Mouse (Mus musculus): Measurements from ENCODE around the gene Sorcs1.

Sorcs1 gene

GRCm38 (mm10) chr19:50566306-50566705 is 112.1 kb downstream of the Sorcs1 start:
- in situ Hi-C loops (cut with MboI, MseI), result no loop called here

GRCm38 (mm10) chr19:50558771-50559170 is 119.7 kb downstream of the Sorcs1 start:
- in situ Hi-C loops (cut with MboI, MseI), result no loop called here

GRCm38 (mm10) chr19:50534031-50534430 is 144.4 kb downstream of the Sorcs1 start:
- in situ Hi-C loops (cut with MboI, MseI), result loop anchor here (10.0 kb wide), 1 partner anchor 1061 kb away; no protein-coding TSS in a partner anchor

GRCm38 (mm10) chr19:50527835-50528234 is 150.6 kb downstream of the Sorcs1 start:
- in situ Hi-C loops (cut with MboI, MseI), result no loop called here

- in situ Hi-C loops (cut with MboI, MseI), result no loop called here
Measured at GRCm38 (mm10) chr19:50526094-50526493, 152.4 kb downstream of the Sorcs1 start.

- in situ Hi-C loops (cut with MboI, MseI), result no loop called here
Measured at GRCm38 (mm10) chr19:50521943-50522342, 156.5 kb downstream of the Sorcs1 start.

GRCm38 (mm10) chr19:50515059-50515673 is 163.3 kb downstream of the Sorcs1 start:
- in situ Hi-C loops (cut with MboI, MseI), result no loop called here

GRCm38 (mm10) chr19:50514309-50514830 is 164.1 kb downstream of the Sorcs1 start:
- in situ Hi-C loops (cut with MboI, MseI), result no loop called here

- in situ Hi-C loops (cut with MboI, MseI), result no loop called here
Measured at GRCm38 (mm10) chr19:50502816-50503215, 175.6 kb downstream of the Sorcs1 start.

- in situ Hi-C loops (cut with MboI, MseI), result loop anchor here (10.0 kb wide), 1 partner anchor 466 kb away; no protein-coding TSS in a partner anchor
Measured at GRCm38 (mm10) chr19:50491121-50491520, 187.3 kb downstream of the Sorcs1 start.

- in situ Hi-C loops (cut with MboI, MseI), result loop anchor here (10.0 kb wide), 1 partner anchor 466 kb away; no protein-coding TSS in a partner anchor
Measured at GRCm38 (mm10) chr19:50490721-50491120, 187.7 kb downstream of the Sorcs1 start.

- in situ Hi-C loops (cut with MboI, MseI), result loop anchor here (5.0 to 10.0 kb wide), 2 partner anchors 48 to 465 kb away; no protein-coding TSS in a partner anchor
Measured at GRCm38 (mm10) chr19:50489786-50490185, 188.7 kb downstream of the Sorcs1 start.

GRCm38 (mm10) chr19:50488421-50488820 is 190.0 kb downstream of the Sorcs1 start:
- in situ Hi-C loops (cut with MboI, MseI), result loop anchor here (5.0 kb wide), 1 partner anchor 49 kb away; no protein-coding TSS in a partner anchor

GRCm38 (mm10) chr19:50487768-50488167 is 190.7 kb downstream of the Sorcs1 start:
- in situ Hi-C loops (cut with MboI, MseI), result loop anchor here (5.0 kb wide), 1 partner anchor 50 kb away; no protein-coding TSS in a partner anchor

GRCm38 (mm10) chr19:50486345-50486744 is 192.1 kb downstream of the Sorcs1 start:
- in situ Hi-C loops (cut with MboI, MseI), result loop anchor here (5.0 kb wide), 1 partner anchor 51 kb away; no protein-coding TSS in a partner anchor

- in situ Hi-C loops (cut with MboI, MseI), result no loop called here
Measured at GRCm38 (mm10) chr19:50476774-50477173, 201.7 kb downstream of the Sorcs1 start.

- in situ Hi-C loops (cut with MboI, MseI), result no loop called here
Measured at GRCm38 (mm10) chr19:50468592-50468991, 209.9 kb downstream of the Sorcs1 start.

- in situ Hi-C loops (cut with MboI, MseI), result no loop called here
Measured at GRCm38 (mm10) chr19:50464811-50465210, 213.6 kb downstream of the Sorcs1 start.

GRCm38 (mm10) chr19:50458581-50458980 is 219.9 kb downstream of the Sorcs1 start:
- in situ Hi-C loops (cut with MboI, MseI), result no loop called here

GRCm38 (mm10) chr19:50457275-50457892 is 221.1 kb downstream of the Sorcs1 start:
- in situ Hi-C loops (cut with MboI, MseI), result no loop called here

GRCm38 (mm10) chr19:50441099-50441498 is 237.3 kb downstream of the Sorcs1 start:
- in situ Hi-C loops (cut with MboI, MseI), result no loop called here

GRCm38 (mm10) chr19:50440246-50440910 is 238.1 kb downstream of the Sorcs1 start:
- in situ Hi-C loops (cut with MboI, MseI), result no loop called here
